Mouse (Mus musculus) adrenal gland, postnatal 14 days (tissue): ENCODE results near the gene Bhmt. TPM values are rescaled to one million over a fixed set of nuclear protein-coding genes. Genes with fewer than 3 reads are reported as not detected.
A peak's percentile ranks its signal among the peaks of the same experiment; 100 is the strongest.

Source experiments
- DNase-seq: peaks from one replicate; pipeline ENCODE4 v3.0.0; 2021; ENCODE audit warnings: mixed read lengths
- long read RNA-seq, 2 experiments: library from polyadenylated mRNA; stranded (forward); transcript quantifications; one replicate each; pipeline ENCODE4 v2.0.0; 2021
- total RNA-seq: library from RNA; stranded (reverse); gene quantifications from 2 replicates; pipeline ENCODE4 v1.2.3, GENCODE M21; 2021

Gene Bhmt
- total RNA-seq: 13.3 and 183 TPM in 2 replicates
- long read RNA-seq, experiment 1, transcript Bhmt-201 (8 exons, 2,490 nt): major isoform, 12 of 13 reads
- long read RNA-seq, experiment 1, partial matches to known transcripts: 1 of 13 reads
- long read RNA-seq, experiment 1, other reads (novel, unspliced or antisense): 0 of 13 reads
- long read RNA-seq, experiment 2, transcript Bhmt-201 (8 exons, 2,490 nt): major isoform, 294 of 320 reads
- long read RNA-seq, experiment 2, partial matches to known transcripts: 21 of 320 reads
- long read RNA-seq, experiment 2, other reads (novel, unspliced or antisense): 5 of 320 reads

GRCm38 (mm10) chr13:93637282-93638245 is at the start of gene Bhmt:
Gene Bhmt (minus strand): TSS chr13:93637961.
- DNase-seq: no peak

GRCm38 (mm10) chr13:93687321-93687720 is 49.6 kb upstream of the Bhmt start:
- DNase-seq: no peak

- no peak for DNase-seq
These were observed 47.5 kb upstream of the Bhmt start for GRCm38 (mm10) chr13:93685226-93685625.

GRCm38 (mm10) chr13:93683336-93683735 is 45.6 kb upstream of the Bhmt start:
- no peak for DNase-seq

- DNase-seq: peak; percentile 7
These were observed 39.1 kb upstream of the Bhmt start for GRCm38 (mm10) chr13:93676864-93677263.

- no peak for DNase-seq
These were observed 36.4 kb upstream of the Bhmt start, which contains the start of the genes Bhmt2 and Dmgdh for GRCm38 (mm10) chr13:93674131-93674561. Gene Bhmt2 (minus strand): TSS chr13:93674302. Gene Dmgdh (plus strand): TSS chr13:93674433.

- no peak for DNase-seq
These were observed 35.5 kb upstream of the Bhmt start for GRCm38 (mm10) chr13:93673296-93673695.

- no peak for DNase-seq
These were observed 34.6 kb upstream of the Bhmt start for GRCm38 (mm10) chr13:93672371-93672770.

- DNase-seq: no peak
These were observed 29.8 kb upstream of the Bhmt start for GRCm38 (mm10) chr13:93667586-93667985.

GRCm38 (mm10) chr13:93657941-93658340 is 20.2 kb upstream of the Bhmt start:
- no peak for DNase-seq

GRCm38 (mm10) chr13:93653382-93653781 is 15.6 kb upstream of the Bhmt start:
- DNase-seq: no peak

GRCm38 (mm10) chr13:93648387-93649130 is 10.8 kb upstream of the Bhmt start:
- DNase-seq: peak; percentile 28

GRCm38 (mm10) chr13:93639636-93640035 is 1.9 kb upstream of the Bhmt start:
- no peak for DNase-seq

- DNase-seq: no peak
These were observed 1.2 kb downstream of the Bhmt start for GRCm38 (mm10) chr13:93636561-93636960.

GRCm38 (mm10) chr13:93632927-93633326 is 4.8 kb downstream of the Bhmt start:
- DNase-seq: no peak

- DNase-seq: no peak
These were observed 6.6 kb downstream of the Bhmt start for GRCm38 (mm10) chr13:93630941-93631705.

GRCm38 (mm10) chr13:93628861-93629260 is 8.9 kb downstream of the Bhmt start:
- DNase-seq: peak; percentile 8

GRCm38 (mm10) chr13:93614361-93614948 is 23.3 kb downstream of the Bhmt start:
- DNase-seq: peak; percentile 67

- DNase-seq: no peak
These were observed 24.0 kb downstream of the Bhmt start for GRCm38 (mm10) chr13:93613771-93614170.

- DNase-seq: peak; percentile 85
These were observed 24.8 kb downstream of the Bhmt start for GRCm38 (mm10) chr13:93612660-93613607.
